16 mouse cellular contexts compared by ENCODE assay signal in the genomic region with DNA sequence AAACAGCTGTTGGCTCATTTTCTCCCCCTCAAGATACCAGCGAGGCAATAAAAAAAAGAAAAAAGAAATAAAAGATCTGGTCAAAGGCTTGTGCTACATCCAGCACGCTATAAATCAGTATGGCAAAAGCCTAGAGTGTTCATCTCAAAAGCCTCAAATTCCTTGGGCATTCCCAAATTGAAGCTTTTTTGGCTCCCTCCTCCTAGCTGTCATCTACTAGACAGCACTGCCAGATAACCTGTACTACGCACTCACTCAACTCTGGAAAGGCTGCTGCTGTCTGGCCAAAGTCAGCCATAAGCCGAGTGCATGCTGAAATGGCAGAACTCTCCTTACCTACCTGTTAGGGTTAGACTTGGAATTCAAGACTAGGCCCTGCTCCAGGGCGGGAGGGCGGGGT. TPM values are rescaled to one million over a fixed set of nuclear protein-coding genes. Genes with fewer than 3 reads are reported as not detected.
A peak's percentile ranks its signal among the peaks of the same experiment; 100 is the strongest.
DNase-seq lines count a peak whose midpoint lies in the region; ATAC-seq and TF ChIP-seq lines count a peak whose summit lies in the region.
"Had no signal": no experiment of that assay in that cellular context is flagged by ENCODE, and none has a peak within 500 bp of the region (broad histone marks: within the 10 kb centered on the region; RNA-seq: fewer than 3 reads in every experiment).

No protein-coding gene starts in this region.

- no peak for TF ChIP-seq EP300 in liver, embryonic 14.5 days (IDR thresholded peaks at IDR 0.05; ENCODE audit: low read depth)

- TF ChIP-seq CTCF in lung, adult 2 months (IDR thresholded peaks at IDR 0.05; ENCODE audit: insufficient read depth, low read length) = no peak
- no peak for TF ChIP-seq CTCF in liver, embryonic 14.5 days (IDR thresholded peaks at IDR 0.05; ENCODE audit: low read depth)

- H3K9ac ChIP-seq in heart, embryonic 16.5 days (ENCODE audit: low read length) = peak overlapping the region; percentile 31; the same call in 1 of the 2 replicates
- 0 out of 2 replicates have a peak overlapping the region, but pooled peaks have one; percentile 10 for H3K9ac ChIP-seq in liver, embryonic 14.5 days (replicated peaks)
- H3K9ac ChIP-seq: neural tube, embryonic 12.5 days had no signal

- peaks cover 75% of the 10 kb centered on the region for H3K4me1 ChIP-seq in heart, embryonic 16.5 days (ENCODE audit: control insufficient read depth, insufficient read depth, low read length)
- peaks cover 45% of the 10 kb centered on the region for H3K4me1 ChIP-seq in lung, adult 2 months (ENCODE audit: control insufficient read depth, insufficient read depth, low read length)
- peaks cover 60 to 76% of the 10 kb centered on the region in 2 experiments for H3K4me1 ChIP-seq in liver, embryonic 14.5 days (replicated peaks; ENCODE audit: control insufficient read depth in 2 of 2, insufficient read depth in 2 of 2, low read length in 1 of 2)

- peak overlapping the region; percentile 88 for H3K27ac ChIP-seq in heart, embryonic 16.5 days (ENCODE audit: low read length)
- peak overlapping the region; percentile 14 for H3K27ac ChIP-seq in liver, embryonic 14.5 days
- H3K27ac ChIP-seq: neural tube, embryonic 12.5 days had no signal

- H3K36me3 ChIP-seq in heart, embryonic 16.5 days (ENCODE audit: control insufficient read depth, insufficient read depth) = peaks cover 3% of the 10 kb centered on the region; the same call in 1 of the 2 replicates
- H3K36me3 ChIP-seq in liver, embryonic 14.5 days (replicated peaks; ENCODE audit: control insufficient read depth, insufficient read depth, low read depth) = peaks cover 7% of the 10 kb centered on the region
- H3K36me3 ChIP-seq: neural tube, embryonic 12.5 days had no signal

- H3K27me3 ChIP-seq in heart, embryonic 16.5 days (ENCODE audit: control insufficient read depth, insufficient read depth, low read length) = no peaks in the 10 kb centered on the region
- H3K27me3 ChIP-seq in liver, embryonic 14.5 days (ENCODE audit: control insufficient read depth, insufficient read depth, low read length) = no peaks in the 10 kb centered on the region
- H3K27me3 ChIP-seq: neural tube, embryonic 12.5 days; Patski had no signal

- WGBS in heart, embryonic 16.5 days = 43% methylated on average over 6 of the region's 6 CpGs
- WGBS in lung, adult 2 months = 63% methylated on average over 6 of the region's 6 CpGs
- WGBS in liver, embryonic 14.5 days (ENCODE audit: insufficient replicate concordance) = 71% methylated on average over 6 of the region's 6 CpGs

- H3K4me3 ChIP-seq in heart, embryonic 16.5 days (ENCODE audit: low read length) = no peak overlapping the region
- H3K4me3 ChIP-seq in lung, adult 2 months (replicated peaks; ENCODE audit: extremely low read depth, low read depth, low read length) = no peak overlapping the region
- no peak overlapping the region for H3K4me3 ChIP-seq in liver, embryonic 14.5 days (ENCODE audit: insufficient read depth in 1 of 2, low read depth in 2 of 2, low read length in 2 of 2)
- H3K4me3 ChIP-seq: neural tube, embryonic 12.5 days had no signal

- peak overlapping the region; percentile 26; the same call in 1 of the 2 replicates for H3K4me2 ChIP-seq in heart, embryonic 16.5 days (ENCODE audit: low read depth, low read length)
- H3K4me2 ChIP-seq in liver, embryonic 14.5 days (ENCODE audit: low read depth) = peak overlapping the region; percentile 8; the same call in 1 of the 2 replicates
- H3K4me2 ChIP-seq: neural tube, embryonic 12.5 days had no signal

- DNase-seq in heart, adult 9 months (ENCODE audit: low spot score in 2 of 2) = no peak
- DNase-seq in lung, postnatal 10 days = peak; percentile 40
- no peak for DNase-seq in lung, adult 2 months
- DNase-seq in liver, embryonic 14.5 days (ENCODE audit: low read depth in 3 of 3, low spot score in 3 of 3) = no peak
- DNase-seq in testis, postnatal 14 days (ENCODE audit: low spot score) = no peak
- no peak for DNase-seq in right cerebral cortex, postnatal 36 days (ENCODE audit: low spot score in 2 of 2)
- DNase-seq: adrenal gland, adult 8-10 months; cerebellum, postnatal 10 days; kidney, postnatal 4 days; layer of hippocampus, postnatal 36 days; midbrain, embryonic 14.5 days; right cerebral cortex, postnatal 14 days; thymus, postnatal 36 days had no signal

- ATAC-seq in heart, embryonic 16.5 days (replicated peaks; ENCODE audit: extremely low read depth, insufficient read depth, low FRiP score) = no peak
- ATAC-seq in liver, embryonic 14.5 days (ENCODE audit: insufficient read depth) = no peak
- ATAC-seq: Patski had no signal

- no peaks in the 10 kb centered on the region for H3K9me3 ChIP-seq in heart, embryonic 16.5 days (replicated peaks; ENCODE audit: control insufficient read depth, low read length)
- no peaks in the 10 kb centered on the region for H3K9me3 ChIP-seq in liver, embryonic 14.5 days (ENCODE audit: control insufficient read depth, low read length)
- H3K9me3 ChIP-seq: neural tube, embryonic 12.5 days had no signal

- TF ChIP-seq POLR2A in lung, adult 2 months (IDR thresholded peaks at IDR 0.05; ENCODE audit: borderline replicate concordance, extremely low read depth, low read depth, low read length) = no peak

RNA-seq across cellular contexts. Expression of gene Actn4, which starts 4.9 kb away (rescaled TPM):
- polyA plus RNA-seq in heart, embryonic 16.5 days (2015; fragmentation: Nextera tagmentation; extraction: Ambion mirVana) = 260 and 301 TPM in 2 replicates
- 314 and 324 TPM in 2 replicates for polyA plus RNA-seq in lung, adult 2 months (2012; rRNA removed)
- polyA plus RNA-seq in liver, embryonic 14.5 days (2012; rRNA removed) = 80.4 and 86.2 TPM in 2 replicates
- 94.5 and 105 TPM in 2 replicates for polyA plus RNA-seq in liver, embryonic 14.5 days (2014; fragmentation: Nextera tagmentation; extraction: Ambion mirVana)

RNA-seq across cellular contexts. Expression of gene Eif3k, which starts 24.4 kb away (rescaled TPM):
- 262 and 283 TPM in 2 replicates for polyA plus RNA-seq in heart, embryonic 16.5 days (2015; fragmentation: Nextera tagmentation; extraction: Ambion mirVana)
- polyA plus RNA-seq in lung, adult 2 months (2012; rRNA removed) = 175 and 234 TPM in 2 replicates
- polyA plus RNA-seq in liver, embryonic 14.5 days (2012; rRNA removed) = 281 and 283 TPM in 2 replicates
- 283 and 288 TPM in 2 replicates for polyA plus RNA-seq in liver, embryonic 14.5 days (2014; fragmentation: Nextera tagmentation; extraction: Ambion mirVana)

RNA-seq across cellular contexts. Expression of gene Map4k1, which starts 24.6 kb away (rescaled TPM):
- 6.0 and 12.2 TPM in 2 replicates for polyA plus RNA-seq in heart, embryonic 16.5 days (2015; fragmentation: Nextera tagmentation; extraction: Ambion mirVana)
- polyA plus RNA-seq in lung, adult 2 months (2012; rRNA removed) = 16.7 and 17.0 TPM in 2 replicates
- polyA plus RNA-seq in liver, embryonic 14.5 days (2012; rRNA removed) = 16.7 and 17.3 TPM in 2 replicates
- polyA plus RNA-seq in liver, embryonic 14.5 days (2014; fragmentation: Nextera tagmentation; extraction: Ambion mirVana) = 24.9 and 27.4 TPM in 2 replicates
